Mouse (Mus musculus) thymus, adult 2 months (tissue): ENCODE results near the gene Map1lc3b.

ENCODE experiments used
- CTCF ChIP-seq: fragments of 200-500 bp; IDR thresholded peaks from 2 replicates; pipeline ENCODE4 v1.5.1; 2012; ENCODE audit warnings: mild to moderate bottlenecking, control low read depth, low read length, moderate library complexity, borderline replicate concordance; ENCODE audit not compliant: control insufficient read depth, poor library complexity, insufficient read depth; ENCODE audit errors: extremely low read depth
- POLR2A ChIP-seq: fragments of 200-500 bp; IDR thresholded peaks from 2 replicates; pipeline ENCODE4 v1.6.1; 2012; ENCODE audit warnings: mild to moderate bottlenecking, low read length, control low read depth, moderate library complexity; ENCODE audit not compliant: control insufficient read depth, poor library complexity, insufficient read depth; ENCODE audit errors: extremely low read depth

GRCm38 (mm10) chr8:121578676-121579451 lies 11.3 kb upstream of the Map1lc3b start, which contains the start of gene Fbxo31:
- no peak for TF ChIP-seq CTCF
- no peak for TF ChIP-seq POLR2A
